27 mouse cellular contexts compared by ENCODE assay signal in genomic region chr11:33061570-33061969, GRCm38 (mm10).
"Had no signal": no experiment of that assay in that cellular context is flagged by ENCODE, and none has a peak within 500 bp of the region (broad histone marks: within the 10 kb centered on the region; RNA-seq: fewer than 3 reads in every experiment).

No protein-coding gene starts in this region.

- H3K27ac ChIP-seq: embryonic facial prominence, embryonic 10.5 days; embryonic facial prominence, embryonic 12.5 days; embryonic facial prominence, embryonic 13.5 days; embryonic facial prominence, embryonic 15.5 days; forebrain, embryonic 10.5 days; forebrain, embryonic 12.5 days; forebrain, embryonic 13.5 days; forebrain, embryonic 15.5 days; gastrocnemius, adult 2 months; heart, adult 2 months had no signal

- H3K4me1 ChIP-seq: embryonic facial prominence, embryonic 12.5 days; embryonic facial prominence, embryonic 13.5 days; embryonic facial prominence, embryonic 15.5 days; forebrain, embryonic 12.5 days; forebrain, embryonic 13.5 days; forebrain, embryonic 15.5 days had no signal

- H3K9ac ChIP-seq: embryonic facial prominence, embryonic 12.5 days; embryonic facial prominence, embryonic 13.5 days; embryonic facial prominence, embryonic 15.5 days; forebrain, embryonic 12.5 days; forebrain, embryonic 13.5 days; forebrain, embryonic 15.5 days; forebrain, postnatal 0 days had no signal

- H3K4me3 ChIP-seq: embryonic facial prominence, embryonic 10.5 days; embryonic facial prominence, embryonic 12.5 days; embryonic facial prominence, embryonic 13.5 days; embryonic facial prominence, embryonic 15.5 days; erythroblast, embryonic 14.5 days; forebrain, embryonic 10.5 days; forebrain, embryonic 12.5 days; forebrain, embryonic 13.5 days; forebrain, embryonic 15.5 days; gastrocnemius, adult 2 months; heart, adult 2 months had no signal

- DNase-seq: cerebellum, adult 2 months; cerebellum, adult 8-10 months; cerebellum, adult 9-10 months; cerebellum, adult 9-11 months; cerebellum, postnatal 10 days; cerebellum, postnatal 14 days; cerebellum, postnatal 25 days; cerebellum, postnatal 36 days; embryo, embryonic 11 days; forebrain, postnatal 0 days; gastrocnemius, adult 2 months; gastrocnemius, postnatal 10 days; gastrocnemius, postnatal 14 days; gastrocnemius, postnatal 25 days; gastrocnemius, postnatal 36 days; heart, adult 2 months had no signal

- H3K9me3 ChIP-seq: embryonic facial prominence, embryonic 10.5 days; embryonic facial prominence, embryonic 12.5 days; embryonic facial prominence, embryonic 15.5 days; forebrain, embryonic 10.5 days; forebrain, embryonic 12.5 days; forebrain, embryonic 13.5 days; forebrain, embryonic 15.5 days had no signal

- H3K4me2 ChIP-seq: embryonic facial prominence, embryonic 12.5 days; embryonic facial prominence, embryonic 13.5 days; embryonic facial prominence, embryonic 15.5 days; forebrain, embryonic 12.5 days; forebrain, embryonic 13.5 days; forebrain, embryonic 15.5 days had no signal

- H3K36me3 ChIP-seq: embryonic facial prominence, embryonic 10.5 days; embryonic facial prominence, embryonic 12.5 days; embryonic facial prominence, embryonic 13.5 days; embryonic facial prominence, embryonic 15.5 days; forebrain, embryonic 10.5 days; forebrain, embryonic 12.5 days; forebrain, embryonic 15.5 days had no signal

- H3K27me3 ChIP-seq: embryonic facial prominence, embryonic 12.5 days; forebrain, embryonic 12.5 days; forebrain, embryonic 13.5 days; forebrain, embryonic 15.5 days had no signal

- ATAC-seq: forebrain, embryonic 13.5 days; forebrain, embryonic 14.5 days; forebrain, embryonic 15.5 days; forebrain, embryonic 16.5 days; forebrain, postnatal 0 days had no signal
